Mouse (Mus musculus) heart, adult 8-10 months (tissue): Measurements from ENCODE around the gene Traf2. TPM values are rescaled to one million over a fixed set of nuclear protein-coding genes. Genes with fewer than 3 reads are reported as not detected.

Experiments used
- DNase-seq: peaks from one replicate; pipeline ENCODE4 v3.0.0; 2022; ENCODE audit warnings: low spot score
- total RNA-seq, 4 experiments: library from RNA; stranded (reverse); gene quantifications; 2 replicates each; pipeline ENCODE4 v1.2.4; 2022

The Traf2 gene
- total RNA-seq, 4 experiments from 2014 or later, result 11.8 to 16.3 (median 13.8) TPM

DNA sequence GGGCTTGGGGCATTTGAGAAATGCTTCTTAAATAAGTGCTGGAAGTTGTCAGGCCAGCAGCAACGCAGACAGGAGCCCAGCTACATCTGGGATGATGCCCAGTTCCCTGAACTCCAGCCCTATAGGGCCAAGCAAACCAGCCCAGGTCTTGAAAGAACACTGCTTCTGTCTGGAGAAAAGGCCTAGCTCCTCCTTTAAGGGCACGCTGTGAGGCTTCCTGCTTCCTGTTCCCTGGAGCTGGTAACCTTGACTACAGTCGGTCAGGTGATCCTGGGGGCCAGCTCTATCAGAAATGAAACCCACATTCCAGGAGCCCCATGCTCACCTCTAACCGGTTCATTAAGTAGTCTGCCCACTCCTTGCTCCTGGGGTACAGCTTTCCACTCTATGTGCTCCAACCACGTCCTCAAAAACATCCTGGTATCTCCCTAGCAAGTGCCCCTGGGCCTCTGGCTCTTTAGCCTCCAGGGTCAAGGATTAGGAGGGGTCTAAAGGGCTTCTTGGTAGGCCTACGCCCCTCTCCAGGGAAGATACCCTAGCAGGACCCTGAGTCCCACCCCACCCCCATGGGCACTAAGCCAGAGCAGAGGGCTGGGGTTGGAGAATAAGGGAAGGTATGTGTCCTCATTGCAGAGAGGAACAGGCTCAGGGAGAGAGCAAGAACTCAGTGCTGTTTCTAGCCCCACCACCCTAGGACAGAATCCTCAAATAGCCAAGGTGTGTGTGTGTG is 48.7 kb downstream of the Traf2 start:
- DNase-seq, result no peak

GRCm38 (mm10) chr2:25496462-25496861 is 50.3 kb downstream of the Traf2 start:
- no peak for DNase-seq

DNA sequence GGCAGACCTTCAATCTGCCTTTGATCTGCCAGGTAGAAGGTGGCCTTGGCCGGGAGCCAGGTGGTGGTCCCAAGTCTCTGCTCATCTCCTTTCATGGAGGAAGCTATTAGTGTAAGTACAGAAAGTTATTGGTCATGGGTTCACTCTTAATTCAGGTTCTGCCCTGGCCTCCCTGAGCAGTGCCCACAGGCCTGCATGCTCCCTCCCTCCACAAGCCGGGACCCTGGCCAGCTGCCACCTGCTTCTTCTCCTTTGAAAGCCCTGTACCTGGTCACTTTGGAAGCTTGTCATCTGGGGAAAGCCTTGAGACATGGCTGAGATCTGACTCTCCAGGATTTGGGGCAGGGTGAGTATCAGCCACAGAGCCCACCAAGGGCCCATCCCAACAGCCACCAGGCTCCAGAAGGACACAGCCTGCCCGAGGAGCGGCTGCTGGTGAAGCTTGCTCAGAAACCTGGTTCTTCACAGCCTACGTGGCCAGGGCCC is 53.2 kb downstream of the Traf2 start, which contains the start of gene Lcn12:
TSS of gene Lcn12 (minus strand) at position 436 of the 486 bp plus-strand sequence.
- no peak for DNase-seq

DNA sequence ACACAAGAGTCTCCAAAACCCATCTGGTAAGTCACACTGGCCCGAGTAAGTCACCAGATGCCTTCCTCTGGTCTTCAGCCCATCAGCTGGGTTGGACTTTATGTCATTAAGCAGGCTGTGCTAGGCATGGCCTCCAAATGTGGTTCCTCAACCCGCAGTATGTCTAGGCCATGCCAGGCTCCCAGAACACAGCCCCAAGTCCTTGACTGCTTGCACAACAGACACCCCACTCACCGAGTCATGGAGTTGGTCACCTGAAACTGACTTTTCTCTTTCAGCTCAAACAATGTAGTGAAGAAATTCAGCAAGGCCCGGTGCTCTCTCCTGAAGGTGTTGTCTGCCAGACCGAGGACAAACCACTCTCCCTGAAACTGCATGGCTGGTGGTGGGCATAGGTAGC is 53.8 kb downstream of the Traf2 start:
- no peak for DNase-seq

GRCm38 (mm10) chr2:25488671-25489068 is 58.1 kb downstream of the Traf2 start:
- no peak for DNase-seq

- no peak for DNase-seq
Observed at GRCm38 (mm10) chr2:25487965-25488670, 58.6 kb downstream of the Traf2 start.

DNA sequence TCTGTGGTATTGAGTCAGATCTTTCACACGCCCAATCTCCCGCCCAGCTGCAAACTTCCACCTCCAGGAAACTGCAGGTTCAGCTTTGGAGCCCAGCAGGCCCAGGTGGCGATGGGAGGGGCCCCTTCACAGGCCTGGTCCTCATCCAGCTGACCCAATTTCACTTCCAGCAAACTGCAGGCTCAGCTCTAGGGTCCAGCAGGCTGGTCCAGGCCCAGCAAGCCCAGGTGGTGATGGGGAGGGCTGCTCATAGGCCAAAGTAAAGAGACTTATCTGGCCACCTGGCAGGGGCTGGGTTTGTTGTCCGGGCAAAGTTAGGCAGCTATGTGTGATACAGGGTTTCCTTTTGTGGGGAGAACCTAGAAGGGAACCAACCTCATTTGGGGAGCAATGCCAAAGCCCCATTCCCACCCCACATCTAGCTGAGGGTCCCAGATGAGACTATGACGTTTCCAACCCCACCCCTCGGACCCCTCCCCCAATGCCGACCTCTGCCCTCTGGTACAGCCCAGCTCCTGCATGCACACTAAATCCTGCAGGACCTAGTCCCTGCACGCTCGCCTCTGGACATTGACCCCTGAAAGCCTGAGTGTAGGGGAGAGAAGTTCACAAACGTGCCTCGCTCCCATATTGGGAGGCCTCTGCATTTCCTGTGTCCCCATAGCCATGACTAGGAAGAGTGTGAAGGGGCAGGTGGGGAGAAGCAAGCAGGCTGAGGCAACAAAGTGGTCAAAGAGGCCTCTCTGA is 61.7 kb downstream of the Traf2 start:
- no peak for DNase-seq

GRCm38 (mm10) chr2:25482969-25483368 is 63.8 kb downstream of the Traf2 start:
- no peak for DNase-seq

DNA sequence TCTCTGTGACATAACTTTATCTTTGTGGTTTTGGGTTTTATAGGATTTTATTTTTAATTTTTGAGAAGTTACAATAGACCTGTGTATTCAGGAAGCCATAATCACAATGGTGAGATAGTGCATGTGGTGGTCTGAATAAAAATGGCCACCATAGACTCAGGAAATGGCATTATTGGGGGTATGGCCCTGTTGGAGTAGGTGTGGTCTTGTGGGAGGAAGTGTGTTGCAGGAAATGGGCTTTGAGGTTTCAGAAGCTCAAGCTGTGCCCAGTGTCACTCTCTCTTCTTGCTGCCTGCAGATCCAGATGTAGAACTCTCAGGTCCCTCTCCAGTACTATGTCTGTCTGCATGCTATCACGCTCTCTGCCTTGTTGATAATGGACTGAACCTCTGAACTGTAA is 66.2 kb downstream of the Traf2 start:
- no peak for DNase-seq

GRCm38 (mm10) chr2:25479551-25480311 is 67.0 kb downstream of the Traf2 start:
- no peak for DNase-seq

- peak; percentile 40 for DNase-seq
Observed at GRCm38 (mm10) chr2:25477967-25478675, 68.6 kb downstream of the Traf2 start.

- DNase-seq, result no peak
Observed at GRCm38 (mm10) chr2:25477541-25477940, 69.2 kb downstream of the Traf2 start.

DNA sequence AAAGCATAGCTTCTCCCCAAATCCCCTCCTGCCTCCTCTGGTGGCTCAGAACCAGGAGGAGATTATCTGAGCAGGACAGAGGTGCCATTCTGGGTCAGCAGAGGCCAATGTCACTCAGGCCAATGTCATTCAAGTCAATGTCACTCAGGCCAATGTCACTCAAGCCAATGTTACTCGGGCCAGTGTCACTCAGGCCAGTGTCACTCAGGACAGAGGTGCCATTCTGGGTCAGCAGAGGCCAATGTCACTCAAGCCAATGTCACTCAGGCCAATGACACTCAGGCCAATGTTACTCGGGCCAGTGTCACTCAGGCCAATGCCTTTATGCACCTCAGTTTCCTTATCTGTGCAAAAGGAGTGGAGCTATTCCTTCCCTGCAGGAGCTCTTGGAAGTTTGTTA is 74.2 kb downstream of the Traf2 start:
- no peak for DNase-seq

DNA sequence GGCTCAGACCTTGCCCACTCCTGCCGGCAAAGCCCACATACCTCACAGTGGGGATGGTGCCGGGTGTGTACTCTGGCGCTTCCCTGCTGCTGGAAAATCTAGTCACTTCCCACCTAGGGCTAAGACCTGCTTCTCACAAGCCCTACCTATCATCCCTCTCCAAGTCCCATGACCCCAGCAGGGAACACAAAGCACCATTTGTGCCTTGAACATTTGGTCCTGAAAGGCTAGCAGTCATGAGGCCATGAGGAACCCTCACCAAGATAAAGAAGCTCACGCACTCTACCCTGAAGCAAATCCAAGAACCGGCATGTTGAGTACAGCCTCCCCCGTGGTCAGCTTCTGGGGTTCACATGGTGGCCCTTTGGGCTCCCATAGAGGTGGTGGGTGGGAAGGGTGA is 76.8 kb downstream of the Traf2 start, which contains the start of gene Ptgds:
TSS of gene Ptgds (minus strand) at position 78 of the 400 bp plus-strand sequence.
- DNase-seq, result peak; percentile 43

GRCm38 (mm10) chr2:25468962-25469915 is 77.5 kb downstream of the Traf2 start:
- DNase-seq, result peak; percentile 47
